Mouse (Mus musculus) gastrocnemius, adult 18-20 months (tissue): Measurements from ENCODE around the gene Slco2a1. TPM values are rescaled to one million over a fixed set of nuclear protein-coding genes. Genes with fewer than 3 reads are reported as not detected.

Experiments used
- DNase-seq: peaks from one replicate; pipeline ENCODE4 v3.0.0; 2021; ENCODE audit warnings: low spot score
- long read RNA-seq, 2 experiments: library from polyadenylated mRNA; stranded (forward); transcript quantifications; one replicate each; pipeline ENCODE4 v2.0.0; 2021
- total RNA-seq, 2 experiments: library from RNA; stranded (reverse); gene quantifications; 2 replicates each; pipeline ENCODE4 v1.2.3; 2021

Slco2a1 gene
- under 1 TPM; 0.71 to 0.93 TPM for total RNA-seq
- long read RNA-seq, experiment 1, result 0 reads
- long read RNA-seq, experiment 2, partial matches to known transcripts, result 1 of 1 reads
- long read RNA-seq, experiment 2, other reads (novel, unspliced or antisense), result 0 of 1 reads

DNA sequence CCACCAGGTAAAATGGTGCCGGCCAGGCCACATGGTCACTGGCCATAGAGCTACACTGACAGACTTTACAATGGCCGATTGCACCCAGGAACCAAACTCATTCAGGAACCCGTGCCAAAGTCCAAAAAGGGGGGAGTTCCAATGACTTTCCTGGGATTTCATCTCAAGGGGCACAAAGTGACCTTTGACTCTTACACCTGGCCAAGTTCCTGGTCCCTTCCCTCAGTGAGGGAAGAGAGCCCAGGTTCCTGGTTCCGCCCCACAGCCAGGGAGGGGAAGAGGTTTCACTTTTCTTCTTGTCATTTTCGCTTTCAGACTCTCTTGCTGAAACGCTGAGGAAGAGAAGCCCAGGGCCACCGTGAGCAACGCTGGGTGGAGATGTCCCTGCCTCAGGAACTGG, at the start of gene Slco2a1:
Gene Slco2a1 (plus strand): TSS at position 251 of the 400 bp plus-strand sequence.
- DNase-seq, result no peak

DNA sequence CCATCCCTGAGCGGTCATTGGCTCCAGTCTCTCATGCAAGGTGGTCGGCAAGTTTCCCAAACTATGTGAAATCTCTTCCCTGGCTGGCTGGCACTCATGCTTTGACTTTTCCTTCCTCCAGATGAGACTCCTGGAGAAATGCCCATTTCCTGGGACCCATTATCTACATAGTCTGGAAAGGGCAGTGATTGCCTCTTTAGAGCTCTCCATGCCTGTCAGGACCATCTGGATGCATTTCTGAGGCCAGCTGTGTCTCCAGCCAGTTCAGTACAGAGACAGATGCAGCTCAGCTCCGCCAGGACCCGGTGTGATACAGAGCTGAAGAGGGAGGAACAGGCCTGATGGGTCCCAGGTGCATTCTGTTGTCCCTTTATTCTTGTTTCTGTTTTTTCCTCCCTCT, 46.3 kb upstream of the Slco2a1 start:
- DNase-seq, result no peak

DNA sequence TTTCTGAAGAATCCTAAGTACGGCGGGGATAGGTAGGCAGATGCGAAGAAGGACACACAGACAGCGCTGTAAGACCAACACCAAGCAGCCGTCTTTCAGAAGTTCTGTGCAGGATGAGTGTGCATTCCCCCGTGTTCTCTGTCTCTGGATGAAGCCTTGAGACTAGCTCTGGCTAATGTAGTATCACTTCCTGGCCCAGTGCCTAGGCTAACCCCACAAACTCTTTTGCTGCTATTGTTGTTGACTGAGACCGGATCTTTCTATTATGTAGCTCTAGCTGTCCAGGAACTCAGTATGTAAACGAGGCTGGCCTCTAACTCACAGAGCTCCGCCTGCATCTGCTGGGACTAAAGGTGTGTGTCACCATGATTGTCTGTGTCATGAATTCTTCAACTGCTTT, 43.6 kb upstream of the Slco2a1 start:
- DNase-seq, result no peak

DNA sequence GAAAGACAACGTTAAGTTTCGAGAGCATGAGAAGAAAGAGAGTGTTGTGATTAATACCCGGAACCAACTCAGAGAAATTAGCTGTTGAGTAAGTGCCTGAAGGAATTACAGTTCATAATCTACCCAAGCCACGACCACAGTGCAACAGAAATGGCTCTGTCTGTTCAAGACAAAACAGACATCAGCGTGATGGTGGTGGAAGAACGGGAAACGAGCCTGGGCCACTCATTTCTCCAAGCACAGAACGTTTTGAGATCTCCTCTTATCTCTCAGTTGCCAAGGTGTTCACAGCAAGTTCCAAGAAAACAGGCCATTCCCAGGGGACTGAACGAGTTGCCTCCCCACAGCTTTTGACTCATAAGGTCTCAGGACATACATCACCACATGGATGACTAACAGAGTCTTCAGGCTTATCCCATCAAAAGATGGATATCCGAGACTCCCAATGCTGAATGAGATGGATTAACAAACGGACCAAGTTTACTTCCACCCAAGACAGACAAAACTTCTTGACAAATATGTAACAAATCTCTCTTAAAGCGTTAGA, 42.0 kb upstream of the Slco2a1 start:
- DNase-seq, result no peak

DNA sequence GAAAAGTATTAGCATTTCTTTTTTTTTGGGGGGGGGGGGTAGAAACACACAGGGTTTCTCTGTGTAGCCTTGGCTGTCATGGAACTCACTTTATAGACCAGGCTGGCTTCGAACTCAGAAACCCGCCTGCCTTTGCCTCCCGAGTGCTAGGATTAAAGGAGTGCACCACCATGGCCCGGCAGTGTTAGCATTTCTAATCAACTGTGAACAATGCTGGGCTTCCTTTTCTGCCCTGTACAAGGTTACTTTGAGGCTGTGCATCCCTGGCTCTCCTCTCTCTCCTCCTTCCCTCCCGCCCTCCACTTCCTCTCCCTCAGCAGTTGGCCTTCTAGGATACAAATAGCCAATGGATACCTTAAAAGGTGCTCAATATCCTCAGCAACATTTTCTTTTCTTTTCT, 39.8 kb upstream of the Slco2a1 start:
- no peak for DNase-seq

DNA sequence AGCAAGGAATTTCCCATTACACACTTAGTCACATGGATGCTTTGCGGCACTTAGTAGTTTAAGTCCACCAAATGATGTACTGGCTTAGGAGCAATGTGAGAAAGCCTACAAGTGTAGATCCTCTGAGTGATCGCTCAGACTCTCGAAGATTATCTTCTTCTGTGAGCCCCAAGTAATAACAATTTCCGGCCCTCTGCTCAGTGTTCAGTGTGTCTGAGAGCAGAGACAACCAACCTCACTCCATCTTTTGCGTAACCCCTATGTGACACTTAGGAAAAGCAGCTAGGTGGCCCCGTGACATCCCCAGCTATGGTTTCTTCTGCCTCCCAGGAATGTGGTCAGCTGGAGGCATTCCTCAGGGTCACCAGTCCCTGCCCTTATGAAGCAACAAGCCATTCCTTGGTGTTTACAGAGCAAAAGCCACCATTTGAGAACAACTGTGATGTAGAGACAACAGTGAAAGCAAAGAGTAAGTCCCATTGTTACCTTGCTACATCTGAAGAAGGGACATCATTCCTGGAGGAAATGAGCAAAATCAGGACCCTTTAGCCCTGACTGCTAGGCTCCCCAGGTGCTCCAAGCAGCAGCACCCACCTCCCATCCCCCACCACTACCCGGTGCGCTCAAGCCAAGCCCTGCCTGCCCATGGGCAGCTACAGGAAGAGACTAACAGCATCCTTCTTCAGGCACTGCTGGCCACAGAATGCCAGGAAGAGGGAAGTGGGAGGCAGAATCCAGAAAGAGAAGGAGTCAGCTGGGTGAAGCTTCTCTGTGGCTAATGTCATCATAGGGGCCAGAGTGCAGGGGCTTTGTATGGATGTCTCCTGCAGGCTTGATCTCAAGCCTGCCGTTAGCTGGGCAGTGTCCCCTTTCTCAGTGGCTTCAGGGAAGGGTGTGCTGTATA, 37.2 kb upstream of the Slco2a1 start:
- no peak for DNase-seq

DNA sequence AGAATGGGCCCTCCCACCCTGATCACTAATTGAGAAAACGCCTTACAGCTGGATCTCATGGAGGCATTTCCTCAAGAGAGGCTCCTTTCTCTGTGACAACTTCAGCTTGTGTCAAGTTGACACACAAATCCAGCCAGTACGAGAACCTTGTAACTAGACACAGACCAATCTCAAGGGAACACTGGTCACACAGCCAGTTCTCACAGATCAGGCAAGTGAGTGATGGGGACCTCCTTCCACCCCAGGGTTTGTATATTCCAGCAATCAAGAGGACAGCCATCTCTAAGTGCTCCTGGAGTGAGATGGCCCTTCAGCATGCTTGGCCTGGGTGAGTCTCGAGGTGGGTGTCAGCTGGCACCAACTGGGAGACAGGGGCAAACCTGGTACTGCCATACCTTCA, 32.6 kb upstream of the Slco2a1 start:
- DNase-seq, result no peak

DNA sequence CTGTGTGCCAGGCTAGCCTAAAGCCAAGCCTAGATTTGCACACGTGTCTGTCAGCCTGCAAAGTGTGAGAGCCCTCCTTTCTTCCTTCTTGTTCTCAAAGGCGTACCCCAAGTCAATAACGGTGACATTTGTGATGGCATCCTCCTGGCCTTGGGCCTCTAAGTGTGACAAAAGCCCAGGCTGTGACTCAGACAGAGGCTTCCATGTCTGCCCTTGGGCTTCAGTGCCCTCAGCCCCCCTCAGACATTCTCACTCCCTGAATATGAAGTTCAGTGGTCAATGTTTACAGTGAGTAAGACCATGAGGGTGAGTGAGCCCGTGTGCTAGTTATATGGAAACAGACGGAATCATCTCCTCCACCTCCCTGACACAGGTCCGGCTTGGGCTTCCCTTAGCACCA, 29.8 kb upstream of the Slco2a1 start:
- no peak for DNase-seq

DNA sequence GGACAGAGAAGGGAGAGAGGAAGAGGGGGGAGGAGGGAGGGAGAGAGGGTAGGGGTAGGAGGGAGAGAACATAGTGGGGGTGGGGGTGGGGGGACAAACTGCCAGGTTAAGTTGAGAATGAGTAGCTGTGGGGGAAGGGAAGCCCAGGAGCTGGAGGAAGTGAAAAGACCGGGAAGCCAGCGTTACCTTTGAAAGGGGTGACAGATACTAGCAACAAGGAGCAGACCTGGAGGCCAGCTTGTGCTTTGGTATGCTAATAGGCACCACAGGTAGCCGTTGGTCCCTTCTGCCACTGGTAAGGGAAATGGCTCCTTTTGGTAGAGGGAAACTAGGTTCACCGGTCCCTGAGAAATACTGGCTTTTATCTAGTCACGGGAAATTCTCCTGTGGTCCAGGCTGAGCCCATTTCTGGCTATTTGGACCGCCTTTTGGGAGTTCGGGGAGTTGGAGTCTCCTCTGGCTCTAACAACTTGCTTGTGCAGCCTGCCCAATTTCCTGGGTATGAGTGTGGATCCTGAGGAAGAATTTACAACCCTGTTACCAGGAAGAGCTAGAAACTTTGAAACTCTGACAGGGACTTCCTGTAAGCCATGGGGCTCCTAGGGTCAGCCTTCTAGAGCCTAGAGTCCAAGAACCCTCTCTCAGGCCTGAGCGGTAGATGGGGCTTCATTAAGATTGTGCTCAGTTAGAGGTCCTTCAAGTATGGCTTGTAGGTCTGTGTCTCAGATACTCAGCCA, 27.0 kb upstream of the Slco2a1 start:
- DNase-seq, result no peak

DNA sequence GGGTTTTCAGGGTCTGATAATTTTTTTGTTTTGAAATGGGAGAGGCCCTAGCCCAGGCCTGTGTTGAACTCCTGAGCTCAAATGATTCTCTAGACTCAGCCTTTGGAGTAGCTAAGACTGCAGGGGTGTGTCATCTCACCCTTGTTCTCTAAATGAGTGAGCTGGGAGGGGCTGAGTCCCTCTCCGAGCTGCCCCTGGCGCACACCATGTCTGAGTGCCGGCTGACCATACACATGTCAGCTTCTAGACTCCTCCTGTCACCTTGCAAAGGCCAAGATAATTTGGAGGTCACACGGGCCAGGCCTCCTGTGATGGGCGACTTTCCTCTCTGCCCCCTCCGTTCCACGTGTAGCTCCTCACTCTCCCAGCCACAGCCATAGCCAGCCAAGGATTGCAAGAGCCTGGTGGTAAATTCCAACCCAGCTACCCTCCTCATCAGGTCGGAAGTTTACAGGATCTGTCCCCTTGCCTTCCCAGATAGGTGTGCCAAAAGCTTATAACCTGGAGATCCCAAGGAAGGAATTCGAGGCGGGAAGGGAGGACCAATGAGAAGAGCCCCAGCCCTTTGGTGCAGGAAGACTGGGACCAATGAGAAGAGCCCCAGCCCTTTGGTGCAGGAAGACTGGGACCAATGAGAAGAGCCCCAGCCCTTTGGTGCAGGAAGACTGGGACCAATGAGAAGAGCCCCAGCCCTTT, 26.3 kb upstream of the Slco2a1 start:
- no peak for DNase-seq

DNA sequence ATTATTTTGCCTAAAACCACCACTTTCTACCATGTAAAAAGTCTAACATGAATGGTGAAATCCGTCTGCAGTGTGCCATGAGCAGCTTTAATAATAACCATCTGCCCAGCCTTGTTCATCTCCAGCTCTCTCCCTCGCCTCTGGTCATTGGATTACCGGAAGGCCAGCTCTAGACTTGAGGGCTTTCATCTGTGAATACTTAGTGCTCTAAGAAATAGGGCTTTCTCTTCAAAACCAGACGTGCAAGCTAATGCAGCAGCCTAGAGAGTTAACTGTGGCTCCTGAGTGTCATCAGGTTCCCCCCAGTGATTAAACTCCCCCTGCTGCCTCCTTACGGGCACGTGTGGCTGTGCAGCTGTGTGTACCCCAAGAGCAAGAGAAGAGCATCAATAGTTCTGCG, 25.2 kb upstream of the Slco2a1 start:
- no peak for DNase-seq

DNA sequence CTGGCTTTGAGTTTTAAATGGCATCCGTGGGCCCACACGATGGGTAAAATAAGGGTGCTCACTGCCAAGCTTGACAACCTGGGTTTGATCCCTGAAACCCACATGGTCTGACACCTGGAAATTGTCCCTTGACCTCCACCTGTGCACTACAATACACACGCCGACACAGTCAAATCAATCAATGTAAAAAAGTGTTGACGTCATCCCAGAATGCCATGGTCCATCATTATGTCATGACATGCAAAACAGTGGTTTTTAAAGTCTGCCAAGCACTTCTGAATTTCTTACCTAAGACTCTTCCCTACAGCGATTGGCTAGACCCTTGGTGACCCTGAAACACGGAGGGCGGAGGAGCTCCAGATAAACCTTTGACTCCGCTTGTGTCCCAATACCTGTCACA, 23.9 kb upstream of the Slco2a1 start:
- no peak for DNase-seq

DNA sequence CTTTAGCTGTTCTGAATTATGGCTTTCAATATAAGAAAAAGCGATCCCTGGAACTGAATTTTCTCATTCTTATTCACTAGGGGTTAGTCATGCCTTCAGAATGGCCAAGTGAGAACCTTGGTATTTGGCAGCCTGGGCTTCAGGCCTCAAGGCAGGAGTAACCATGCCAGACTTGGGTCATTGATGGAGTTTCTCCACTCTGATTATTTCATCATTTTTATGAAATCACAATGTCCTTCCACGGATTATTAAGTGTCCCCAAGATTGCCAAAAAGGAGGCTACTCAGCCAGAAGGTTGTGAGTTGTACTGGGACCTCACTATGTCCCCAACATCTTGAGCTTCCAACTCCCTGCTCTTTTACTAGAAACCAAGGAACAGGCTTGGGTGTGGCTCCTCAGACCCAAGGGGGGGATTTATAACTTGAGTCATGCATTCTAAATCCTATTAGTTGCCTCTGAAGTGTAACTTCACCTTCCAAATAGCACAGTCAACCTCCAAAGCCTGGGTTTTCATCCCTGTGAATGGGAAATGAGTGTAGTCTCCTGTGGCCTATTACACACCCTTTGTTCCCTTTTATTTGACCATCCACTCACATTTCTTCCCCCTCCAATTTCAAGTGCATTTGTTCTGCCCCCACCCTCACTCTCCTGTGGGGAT, 16.0 kb upstream of the Slco2a1 start:
- DNase-seq, result peak; percentile 62

DNA sequence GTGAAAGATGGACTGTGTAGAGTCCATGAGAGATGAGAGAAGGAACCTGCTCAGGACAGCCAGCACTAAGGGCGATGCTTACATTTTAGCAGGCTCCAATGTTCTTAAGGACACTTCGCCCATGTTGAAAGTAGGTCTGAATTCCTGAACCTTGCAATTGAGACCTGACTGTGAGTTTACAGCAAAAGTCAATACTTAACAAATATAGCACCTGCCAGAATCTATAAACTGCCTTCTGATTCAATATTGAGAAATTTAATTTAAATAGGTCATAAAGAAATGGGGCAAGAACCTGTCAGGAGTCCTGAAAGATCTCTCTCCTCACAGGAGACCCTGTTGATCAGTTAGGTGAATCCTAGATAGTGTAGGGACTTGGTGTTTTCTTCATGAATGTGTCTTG, 12.6 kb upstream of the Slco2a1 start:
- DNase-seq, result no peak

DNA sequence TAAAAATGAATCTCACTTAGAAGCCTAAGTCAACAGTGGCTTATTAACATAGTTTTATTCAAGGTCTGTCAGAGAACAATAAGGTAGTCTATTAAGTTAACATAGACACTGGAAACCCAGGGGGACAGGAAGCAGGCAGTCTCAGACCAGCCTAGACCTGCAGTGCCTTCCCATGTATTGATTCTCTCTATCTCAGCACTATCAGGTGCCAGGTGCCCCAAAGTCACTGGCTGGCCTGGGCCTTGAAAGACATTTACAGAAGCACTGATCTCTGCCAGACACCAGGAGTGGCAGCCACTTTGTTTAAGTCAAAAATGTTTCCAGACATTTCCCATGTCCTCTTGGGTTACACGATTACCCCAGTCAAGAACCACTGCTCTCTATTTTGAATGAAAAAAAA, 11.4 kb upstream of the Slco2a1 start:
- DNase-seq, result no peak

DNA sequence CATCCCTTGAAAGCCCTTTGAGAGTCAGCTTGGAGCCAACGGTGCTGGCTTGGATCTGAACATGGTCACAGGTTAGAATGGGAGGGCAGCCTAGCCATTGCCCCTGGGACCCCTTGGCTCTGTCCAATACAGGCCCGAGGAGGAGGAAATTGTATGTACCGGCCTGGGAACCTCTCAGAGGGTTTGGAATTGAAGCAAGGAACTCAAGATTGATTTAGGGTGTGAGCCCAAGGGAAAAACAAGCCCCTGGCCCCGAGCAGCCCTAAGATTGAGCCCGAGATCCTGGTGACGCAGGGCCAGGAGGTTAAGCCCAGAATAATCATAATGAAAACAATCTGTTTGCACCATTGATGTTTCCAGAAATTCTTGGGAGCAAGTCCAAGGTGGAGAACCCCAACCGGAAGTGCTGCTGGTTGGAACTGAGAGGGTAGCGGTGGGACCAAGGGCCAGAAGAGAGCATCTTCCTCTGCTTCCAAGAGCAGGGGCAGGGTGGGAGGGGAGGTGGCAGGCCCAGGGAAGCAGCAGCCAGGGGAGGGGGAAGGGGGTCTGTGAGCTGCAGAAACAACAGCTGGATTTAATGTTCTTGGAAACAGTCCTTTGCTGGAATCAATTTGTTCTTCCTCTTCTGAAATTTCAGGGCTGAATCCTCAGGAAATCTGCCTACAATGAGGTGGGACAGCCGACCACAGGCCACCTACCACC, 10.6 kb upstream of the Slco2a1 start:
- peak; percentile 77 for DNase-seq

DNA sequence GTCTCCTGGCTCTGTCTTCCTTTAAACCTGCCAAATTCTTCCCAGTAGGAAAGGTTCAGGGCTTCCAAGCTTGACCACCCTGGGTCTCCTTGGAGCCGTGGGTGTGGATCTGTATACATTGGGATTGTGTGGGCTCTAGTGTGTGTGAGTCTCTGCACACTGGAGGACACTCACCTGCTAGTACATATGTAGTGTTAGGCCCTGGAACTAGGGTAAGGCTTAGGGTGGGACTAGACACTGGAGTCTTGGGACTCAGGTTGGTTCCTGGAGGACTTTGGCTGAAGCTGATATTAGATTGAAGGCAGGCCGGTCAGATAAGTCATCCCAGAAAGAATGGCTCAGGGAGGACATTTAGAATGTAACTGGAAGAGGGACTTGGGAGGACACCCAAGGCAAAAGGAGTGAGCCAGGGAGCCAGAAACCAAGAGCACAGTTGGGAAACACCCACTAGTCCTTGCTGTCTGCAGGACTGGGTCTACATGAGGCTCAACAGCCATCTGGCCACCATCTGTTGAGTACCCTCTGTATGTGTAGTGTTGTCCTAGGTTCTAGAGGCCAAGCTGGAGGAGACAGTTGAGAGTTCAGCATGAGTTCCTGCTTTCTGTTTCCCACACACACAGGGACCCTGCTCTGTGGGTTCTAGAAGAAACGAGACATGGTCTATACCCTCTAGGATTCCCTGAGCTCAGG, 9.4 kb upstream of the Slco2a1 start:
- DNase-seq, result no peak

DNA sequence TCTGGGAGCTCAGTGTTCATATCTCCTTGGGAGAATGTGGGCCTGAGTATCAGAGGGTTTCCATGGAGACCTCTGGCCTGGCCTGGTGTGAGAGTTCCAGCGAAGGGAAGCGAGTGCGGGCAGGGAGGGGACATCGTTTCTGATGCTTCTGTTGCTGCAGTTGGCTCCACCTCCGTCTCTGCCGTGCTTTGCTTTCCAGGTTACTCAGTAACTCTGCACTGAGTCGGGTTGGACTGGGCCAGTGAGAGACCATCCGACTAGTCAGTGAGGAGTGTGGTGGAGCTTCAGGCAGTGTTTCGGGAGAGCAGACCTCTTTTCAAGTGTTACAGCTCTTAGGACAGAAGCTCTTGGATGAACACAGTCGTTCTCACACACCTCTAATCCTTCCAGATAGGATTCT, 8.6 kb upstream of the Slco2a1 start:
- DNase-seq, result no peak

DNA sequence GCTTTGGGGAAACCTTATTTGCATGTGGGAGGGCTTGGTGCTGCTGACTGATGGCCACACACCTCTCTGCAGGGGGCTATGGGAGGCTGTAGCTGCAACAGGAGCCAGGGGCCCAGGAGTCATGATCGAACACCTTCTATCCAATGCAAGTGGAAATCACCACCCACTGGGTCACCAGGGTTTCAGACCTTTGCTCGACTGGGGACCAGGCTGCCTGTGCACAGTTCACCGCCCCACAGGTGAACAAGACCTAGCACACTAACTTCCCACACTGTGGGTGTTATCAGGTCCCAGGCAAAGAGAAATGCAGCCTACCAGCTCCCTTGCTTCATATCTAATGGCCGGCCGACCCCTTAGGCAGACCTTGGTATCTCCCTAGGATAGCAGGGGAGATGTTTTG, 8.1 kb upstream of the Slco2a1 start:
- no peak for DNase-seq

DNA sequence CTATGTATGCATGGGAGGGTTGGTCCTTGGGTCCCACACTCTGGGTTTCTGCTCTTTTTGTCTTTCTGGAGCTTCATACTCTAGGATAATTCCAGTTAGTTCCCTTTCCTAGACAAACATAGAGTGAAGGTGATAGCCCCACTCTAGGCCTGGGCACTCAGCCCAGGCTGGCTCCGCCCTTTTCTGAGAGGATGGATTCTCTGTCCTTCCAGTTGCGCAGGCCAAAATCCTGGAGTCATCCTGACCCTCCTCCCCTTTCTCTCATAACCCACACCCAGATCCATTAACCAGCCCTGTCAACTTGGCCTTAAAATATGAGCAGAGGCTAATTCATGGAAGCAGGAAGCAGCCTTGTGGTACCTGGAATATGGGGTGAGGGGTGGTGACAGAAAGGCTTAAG, 6.7 kb upstream of the Slco2a1 start:
- no peak for DNase-seq
